11 mouse cellular contexts compared by ENCODE assay signal in the genomic region with DNA sequence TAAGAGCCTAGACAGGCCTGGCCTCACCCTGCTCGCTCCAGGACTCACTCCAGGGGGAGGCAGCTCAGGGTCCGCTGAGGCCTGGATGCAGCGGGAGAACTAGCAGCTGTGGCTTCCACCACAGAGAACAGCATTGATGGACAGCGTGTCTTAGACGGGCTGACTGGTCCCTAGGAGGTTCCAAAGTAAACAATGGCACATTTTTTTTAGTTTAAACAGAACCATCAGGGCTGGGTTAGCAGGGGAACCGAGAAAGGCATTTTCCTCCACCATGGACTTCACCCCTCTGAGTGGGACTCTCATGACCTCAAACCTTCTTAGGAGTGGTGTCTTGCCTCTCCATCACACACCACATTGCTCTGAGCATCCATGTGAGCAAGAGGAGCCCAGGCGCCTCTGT. TPM values are rescaled to one million over a fixed set of nuclear protein-coding genes. Genes with fewer than 3 reads are reported as not detected.
DNase-seq lines count a peak whose midpoint lies in the region; ATAC-seq and TF ChIP-seq lines count a peak whose summit lies in the region.
"Had no signal": no experiment of that assay in that cellular context is flagged by ENCODE, and none has a peak within 500 bp of the region (broad histone marks: within the 10 kb centered on the region; RNA-seq: fewer than 3 reads in every experiment).

No protein-coding gene starts in this region.

- intact Hi-C loops in heart, adult 2 months (cut with DNase I): no loop called here
- intact Hi-C loops in heart, postnatal 25 days (cut with DNase I): no loop called here

- no peak for TF ChIP-seq CTCF in heart, adult 2 months (IDR thresholded peaks at IDR 0.05)
- no peak for TF ChIP-seq CTCF in lung, adult 2 months (IDR thresholded peaks at IDR 0.05; ENCODE audit: insufficient read depth, low read length)

- DNase-seq in heart, adult 2 months: no peak
- DNase-seq in heart, postnatal 25 days (ENCODE audit: low spot score): no peak
- no peak for DNase-seq in lung, adult 2 months
- no peak for DNase-seq in gastrocnemius, adult 8-10 months (ENCODE audit: low spot score in 2 of 2)
- DNase-seq: adrenal gland, postnatal 36 days; cerebellum, adult 8-10 months had no signal

- 44% methylated on average over 7 of the region's 7 CpGs for WGBS in heart, adult 2 months
- WGBS in lung, embryonic 15.5 days: 15% methylated on average over 7 of the region's 7 CpGs
- 36% methylated on average over 7 of the region's 7 CpGs for WGBS in lung, adult 2 months
- WGBS in hindbrain, embryonic 15.5 days: 51% methylated on average over 7 of the region's 7 CpGs
- WGBS in stomach, embryonic 14.5 days: 25% methylated on average over 7 of the region's 7 CpGs

- H3K36me3 ChIP-seq in heart, adult 2 months (ENCODE audit: control insufficient read depth, insufficient read depth, low read length): no peaks in the 10 kb centered on the region
- peaks cover 13% of the 10 kb centered on the region for H3K36me3 ChIP-seq in lung, embryonic 15.5 days
- peaks cover 7% of the 10 kb centered on the region; the same call in 1 of the 2 replicates for H3K36me3 ChIP-seq in hindbrain, embryonic 15.5 days
- peaks cover 13% of the 10 kb centered on the region for H3K36me3 ChIP-seq in stomach, embryonic 14.5 days (ENCODE audit: control insufficient read depth, insufficient read depth, low read length)

- H3K4me3 ChIP-seq in heart, adult 2 months: no peak overlapping the region
- no peak overlapping the region for H3K4me3 ChIP-seq in lung, embryonic 15.5 days
- H3K4me3 ChIP-seq in lung, adult 2 months (replicated peaks; ENCODE audit: extremely low read depth, low read depth, low read length): no peak overlapping the region
- no peak overlapping the region for H3K4me3 ChIP-seq in hindbrain, embryonic 15.5 days
- no peak overlapping the region for H3K4me3 ChIP-seq in stomach, embryonic 14.5 days (ENCODE audit: low read depth, low read length)

- ATAC-seq in lung, embryonic 15.5 days (ENCODE audit: borderline replicate concordance, extremely low read depth, low FRiP score, low TSS enrichment): peak; percentile 83
- 0 out of 2 replicates have a peak, but pooled peaks have one; percentile 40 for ATAC-seq in hindbrain, embryonic 15.5 days (ENCODE audit: low FRiP score, low read depth)
- ATAC-seq in stomach, embryonic 14.5 days (ENCODE audit: insufficient number of reproducible peaks, insufficient read depth, low FRiP score, low read depth): no peak
- no peak for ATAC-seq in megakaryocyte, adult 5-6 weeks (ENCODE audit: poor library complexity, severe bottlenecking)

- no peaks in the 10 kb centered on the region for H3K27me3 ChIP-seq in heart, adult 2 months (ENCODE audit: control insufficient read depth, insufficient read depth, low read length)
- H3K27me3 ChIP-seq in lung, embryonic 15.5 days: no peaks in the 10 kb centered on the region
- no peaks in the 10 kb centered on the region for H3K27me3 ChIP-seq in hindbrain, embryonic 15.5 days
- no peaks in the 10 kb centered on the region for H3K27me3 ChIP-seq in stomach, embryonic 14.5 days (ENCODE audit: control insufficient read depth, insufficient read depth, low read length)

- no peak for TF ChIP-seq EP300 in heart, adult 2 months (IDR thresholded peaks at IDR 0.05; ENCODE audit: insufficient read depth, low read depth, low read length)

- H3K9ac ChIP-seq in heart, adult 2 months (ENCODE audit: low read depth, low read length): no peak overlapping the region
- H3K9ac ChIP-seq in lung, embryonic 15.5 days: 0 out of 2 replicates have a peak overlapping the region, but pooled peaks have one; percentile 13
- no peak overlapping the region for H3K9ac ChIP-seq in hindbrain, embryonic 15.5 days
- no peak overlapping the region for H3K9ac ChIP-seq in stomach, embryonic 14.5 days (replicated peaks; ENCODE audit: low read depth, low read length)

- no peaks in the 10 kb centered on the region for H3K9me3 ChIP-seq in lung, embryonic 15.5 days
- H3K9me3 ChIP-seq in hindbrain, embryonic 15.5 days: no peaks in the 10 kb centered on the region
- no peaks in the 10 kb centered on the region for H3K9me3 ChIP-seq in stomach, embryonic 14.5 days (ENCODE audit: control insufficient read depth, low read depth, low read length)

- H3K79me2 ChIP-seq in heart, adult 2 months (replicated peaks; ENCODE audit: control insufficient read depth, insufficient read depth, low read length): no peaks in the 10 kb centered on the region

- TF ChIP-seq POLR2A in heart, adult 2 months (IDR thresholded peaks at IDR 0.05; ENCODE audit: insufficient read depth, low read depth, low read length): no peak
- no peak for TF ChIP-seq POLR2A in lung, adult 2 months (IDR thresholded peaks at IDR 0.05; ENCODE audit: borderline replicate concordance, extremely low read depth, low read depth, low read length)

- H3K27ac ChIP-seq in heart, adult 2 months: peak overlapping the region; percentile 89
- H3K27ac ChIP-seq in lung, embryonic 15.5 days: peak overlapping the region; percentile 89
- H3K27ac ChIP-seq in hindbrain, embryonic 15.5 days (replicated peaks): no peak overlapping the region
- peak overlapping the region; percentile 80 for H3K27ac ChIP-seq in stomach, embryonic 14.5 days (ENCODE audit: low read length)

- H3K4me1 ChIP-seq in heart, adult 2 months (ENCODE audit: control insufficient read depth, insufficient read depth, low read length): peaks cover 9% of the 10 kb centered on the region
- H3K4me1 ChIP-seq in lung, embryonic 15.5 days: peaks cover 36% of the 10 kb centered on the region
- peaks cover 2% of the 10 kb centered on the region; the same call in 1 of the 2 replicates for H3K4me1 ChIP-seq in lung, adult 2 months (ENCODE audit: control insufficient read depth, insufficient read depth, low read length)
- H3K4me1 ChIP-seq in hindbrain, embryonic 15.5 days (replicated peaks): 0 out of 2 replicates have a peak, but pooled peaks cover 12% of the 10 kb centered on the region
- H3K4me1 ChIP-seq in stomach, embryonic 14.5 days (ENCODE audit: control insufficient read depth, insufficient read depth, low read length): peaks cover 19% of the 10 kb centered on the region; the same call in 1 of the 2 replicates

- H3K4me2 ChIP-seq in lung, embryonic 15.5 days: peak overlapping the region; percentile 8; the same call in 1 of the 2 replicates
- H3K4me2 ChIP-seq in hindbrain, embryonic 15.5 days: no peak overlapping the region
- no peak overlapping the region for H3K4me2 ChIP-seq in stomach, embryonic 14.5 days (replicated peaks; ENCODE audit: low read depth, low read length)
- H3K4me2 ChIP-seq: liver, embryonic 11.5 days had no signal

RNA-seq across cellular contexts. Expression of a gene that starts 31.2 kb away (rescaled TPM):
- 10 to 100 TPM; 54.4 to 61.8 TPM for total RNA-seq in heart, adult 2 months (2021)
- polyA plus RNA-seq in heart, adult 2 months (2012; rRNA removed): 64.3 and 65.1 TPM in 2 replicates
- 10 to 100 TPM; 71.7 to 83.3 TPM for total RNA-seq in heart, postnatal 25 days (2021)
- 29.9 and 30.1 TPM in 2 replicates for polyA plus RNA-seq in lung, embryonic 15.5 days (2015; fragmentation: Nextera tagmentation; extraction: Ambion mirVana)
- polyA plus RNA-seq in lung, adult 2 months (2012; rRNA removed): 63.4 and 85.4 TPM in 2 replicates
- polyA plus RNA-seq in hindbrain, embryonic 15.5 days (2015; fragmentation: Nextera tagmentation; extraction: Ambion mirVana): 21.0 and 23.8 TPM in 2 replicates
- 40.3 and 41.6 TPM in 2 replicates for polyA plus RNA-seq in stomach, embryonic 14.5 days (2014; fragmentation: Nextera tagmentation; extraction: Ambion mirVana)
- 10 to 100 TPM in 2 of 4 experiments, 1 to 10 TPM in 2; 8.0 to 13.0 (median 10.7) TPM for total RNA-seq in gastrocnemius, adult 8-10 months (2022)
- total RNA-seq in megakaryocyte, adult 5-6 weeks (2015): 6.2 and 7.5 TPM in 2 replicates
- 1.6 and 2.1 TPM in 2 replicates for total RNA-seq in megakaryocyte, adult 5-6 weeks (2017)

RNA-seq across cellular contexts. Expression of a gene that starts 56.1 kb away (rescaled TPM):
- total RNA-seq in heart, adult 2 months (2021): not detected
- 0.06 TPM in 1 of 2 replicates, not detected in the other for polyA plus RNA-seq in heart, adult 2 months (2012; rRNA removed)
- total RNA-seq in heart, postnatal 25 days (2021): not detected
- 0.29 and 0.50 TPM in 2 replicates for polyA plus RNA-seq in lung, embryonic 15.5 days (2015; fragmentation: Nextera tagmentation; extraction: Ambion mirVana)
- polyA plus RNA-seq in lung, adult 2 months (2012; rRNA removed): 0.12 and 0.20 TPM in 2 replicates
- polyA plus RNA-seq in hindbrain, embryonic 15.5 days (2015; fragmentation: Nextera tagmentation; extraction: Ambion mirVana): 0.07 and 0.26 TPM in 2 replicates
- 0.13 TPM in 1 of 2 replicates, not detected in the other for polyA plus RNA-seq in stomach, embryonic 14.5 days (2014; fragmentation: Nextera tagmentation; extraction: Ambion mirVana)
- total RNA-seq in gastrocnemius, adult 8-10 months (2022): not detected
- not detected in 2 replicates for total RNA-seq in megakaryocyte, adult 5-6 weeks (2015)
- not detected in 2 replicates for total RNA-seq in megakaryocyte, adult 5-6 weeks (2017)
- polyA plus RNA-seq: liver, embryonic 11.5 days had no signal

Comparison
In these comparisons a context has a peak if more than half of its experiments do, and no peak if none do; other contexts are left out.
1. ATAC-seq: peak in lung, embryonic 15.5 days (single experiment) and hindbrain, embryonic 15.5 days (single experiment); none in stomach, embryonic 14.5 days (single experiment) and megakaryocyte, adult 5-6 weeks (single experiment).